Mouse (Mus musculus): ENCODE data around the gene Hist1h3a. TPM values are rescaled to one million over a fixed set of nuclear protein-coding genes. Genes with fewer than 3 reads are reported as not detected.
A peak's percentile ranks its signal among the peaks of the same experiment; 100 is the strongest.

Gene Hist1h3a
- polyA plus RNA-seq, 1 experiment from 2014 or later, result 2.5 TPM

GRCm38 (mm10) chr13:23764324-23765171, 2.4 kb upstream of the Hist1h3a start:
- peak overlapping the region; percentile 53 for H3K4me3 ChIP-seq
- no peaks in the 10 kb centered on the region for H3K36me3 ChIP-seq
- ATAC-seq (ENCODE audit: low FRiP score), result no peak
- peak overlapping the region; percentile 89; the same call in 1 of the 2 replicates for H3K27ac ChIP-seq
- H3K4me1 ChIP-seq (replicated peaks), result peaks cover 28% of the 10 kb centered on the region
- peak overlapping the region; percentile 79 for H3K9ac ChIP-seq
- no peaks in the 10 kb centered on the region for H3K27me3 ChIP-seq
- 36% methylated on average over 12 of the region's 12 CpGs for WGBS
- peak overlapping the region; percentile 94 for H3K4me2 ChIP-seq
- no peaks in the 10 kb centered on the region for H3K9me3 ChIP-seq

- peak within 1 kb of the TSS; percentile 94 for H3K4me2 ChIP-seq
- peak within 1 kb of the TSS; percentile 89 for H3K27ac ChIP-seq
- H3K27me3 ChIP-seq, result no peaks in the 10 kb centered on the region
- H3K9me3 ChIP-seq, result no peaks in the 10 kb centered on the region
- 3% methylated on average over 34 of the region's 34 CpGs for WGBS
- peak; percentile 69 for ATAC-seq (ENCODE audit: low FRiP score)
- peaks cover 28% of the 10 kb centered on the region for H3K4me1 ChIP-seq (replicated peaks)
- no peaks in the 10 kb centered on the region for H3K36me3 ChIP-seq
- peak within 1 kb of the TSS; percentile 79 for H3K9ac ChIP-seq
- H3K4me3 ChIP-seq, result peak within 1 kb of the TSS; percentile 53
Measured at GRCm38 (mm10) chr13:23763586-23764323, 1.6 kb upstream of the Hist1h3a start, which contains the start of gene Hist1h1a. Hist1h1a (plus strand) TSS chr13:23763666.

- Histone ChIP-seq H3K4me3 (peak overlapping the region; percentile 53), H3K4me1 (replicated peaks) (peaks cover 28% of the 10 kb centered on the region), H3K9ac (no peak overlapping the region; the same call in 1 of the 2 replicates), H3K36me3 (no peaks in the 10 kb centered on the region), H3K4me2 (peak overlapping the region; percentile 94), H3K27me3 (no peaks in the 10 kb centered on the region), H3K9me3 (no peaks in the 10 kb centered on the region), H3K27ac (peak overlapping the region; percentile 89)
- WGBS, result 0% methylated on average over 10 of the region's 10 CpGs
- ATAC-seq (ENCODE audit: low FRiP score), result no peak
Measured at GRCm38 (mm10) chr13:23763242-23763585, 1.0 kb upstream of the Hist1h3a start.

- H3K4me3 ChIP-seq, result peak within 1 kb of the TSS; percentile 53
- ATAC-seq (ENCODE audit: low FRiP score), result peak; percentile 84
- 0% methylated on average over 69 of the region's 72 CpGs for WGBS
- no peaks in the 10 kb centered on the region for H3K9me3 ChIP-seq
- no peaks in the 10 kb centered on the region for H3K36me3 ChIP-seq
- peaks cover 33% of the 10 kb centered on the region for H3K4me1 ChIP-seq (replicated peaks)
- peak within 1 kb of the TSS; percentile 89 for H3K27ac ChIP-seq
- H3K9ac ChIP-seq, result peak within 1 kb of the TSS; percentile 71
- no peaks in the 10 kb centered on the region for H3K27me3 ChIP-seq
- H3K4me2 ChIP-seq, result peak within 1 kb of the TSS; percentile 94
Measured at GRCm38 (mm10) chr13:23760972-23761864, 968 bp downstream of the Hist1h3a start, which contains the start of gene Hist1h4a. Hist1h4a (minus strand) TSS chr13:23761230.

- no peaks in the 10 kb centered on the region for H3K27me3 ChIP-seq
- peak overlapping the region; percentile 89 for H3K27ac ChIP-seq
- H3K36me3 ChIP-seq, result no peaks in the 10 kb centered on the region
- peak; percentile 33; the same call in 1 of the 2 replicates for ATAC-seq (ENCODE audit: low FRiP score)
- peak overlapping the region; percentile 53 for H3K4me3 ChIP-seq
- WGBS, result 2% methylated on average over 22 of the region's 27 CpGs
- peaks cover 33% of the 10 kb centered on the region for H3K4me1 ChIP-seq (replicated peaks)
- peak overlapping the region; percentile 71 for H3K9ac ChIP-seq
- no peaks in the 10 kb centered on the region for H3K9me3 ChIP-seq
- peak overlapping the region; percentile 94 for H3K4me2 ChIP-seq
Measured at GRCm38 (mm10) chr13:23760240-23760971, 1.8 kb downstream of the Hist1h3a start.

GRCm38 (mm10) chr13:23759916-23760239, 2.3 kb downstream of the Hist1h3a start:
- Histone ChIP-seq H3K4me1 (replicated peaks) (peaks cover 33% of the 10 kb centered on the region), H3K4me3 (peak overlapping the region; percentile 53; the same call in 1 of the 2 replicates), H3K27me3 (no peaks in the 10 kb centered on the region), H3K4me2 (peak overlapping the region; percentile 94), H3K9me3 (no peaks in the 10 kb centered on the region), H3K27ac (no peak overlapping the region; the same call in 1 of the 2 replicates), H3K36me3 (no peaks in the 10 kb centered on the region), H3K9ac (no peak overlapping the region)
- no peak for ATAC-seq (ENCODE audit: low FRiP score)
- WGBS, result 67% methylated on average over 1 of the region's 1 CpGs

GRCm38 (mm10) chr13:23759251-23759771, 2.9 kb downstream of the Hist1h3a start:
- no peaks in the 10 kb centered on the region for H3K36me3 ChIP-seq
- H3K9ac ChIP-seq, result no peak overlapping the region
- H3K27me3 ChIP-seq, result no peaks in the 10 kb centered on the region
- whole genome bisulfite sequencing, result 60% methylated on average over 3 of the region's 3 CpGs
- no peaks in the 10 kb centered on the region for H3K9me3 ChIP-seq
- no peak overlapping the region for H3K27ac ChIP-seq
- ATAC-seq (ENCODE audit: low FRiP score), result no peak
- no peak overlapping the region for H3K4me3 ChIP-seq
- H3K4me1 ChIP-seq (replicated peaks), result peaks cover 31% of the 10 kb centered on the region
- H3K4me2 ChIP-seq, result no peak overlapping the region

GRCm38 (mm10) chr13:23757921-23758320, 4.3 kb downstream of the Hist1h3a start:
- Histone ChIP-seq H3K27ac (no peak overlapping the region), H3K27me3 (no peaks in the 10 kb centered on the region), H3K4me3 (no peak overlapping the region), H3K9ac (no peak overlapping the region), H3K4me2 (no peak overlapping the region), H3K9me3 (no peaks in the 10 kb centered on the region), H3K36me3 (no peaks in the 10 kb centered on the region), H3K4me1 (replicated peaks) (peaks cover 20% of the 10 kb centered on the region)
- WGBS, result 46% methylated on average over 3 of the region's 3 CpGs
- no peak for ATAC-seq (ENCODE audit: low FRiP score)

GRCm38 (mm10) chr13:23757211-23757773, 4.9 kb downstream of the Hist1h3a start:
- ATAC-seq (ENCODE audit: low FRiP score), result peak; percentile 25
- Histone ChIP-seq H3K27me3 (no peaks in the 10 kb centered on the region), H3K27ac (peak overlapping the region; percentile 87), H3K4me1 (replicated peaks) (peaks cover 23% of the 10 kb centered on the region), H3K36me3 (no peaks in the 10 kb centered on the region), H3K4me2 (peak overlapping the region; percentile 66), H3K9me3 (no peaks in the 10 kb centered on the region), H3K9ac (peak overlapping the region; percentile 69), H3K4me3 (peak overlapping the region; percentile 39)
- under 1% methylated on average over 21 of the region's 23 CpGs for WGBS

- ATAC-seq (ENCODE audit: low FRiP score), result peak; percentile 74
- no peaks in the 10 kb centered on the region for H3K9me3 ChIP-seq
- peak within 1 kb of the TSS; percentile 66 for H3K4me2 ChIP-seq
- peak within 1 kb of the TSS; percentile 87 for H3K27ac ChIP-seq
- peaks cover 22% of the 10 kb centered on the region for H3K4me1 ChIP-seq (replicated peaks)
- no peaks in the 10 kb centered on the region for H3K27me3 ChIP-seq
- WGBS, result 0% methylated on average over 19 of the region's 22 CpGs
- no peaks in the 10 kb centered on the region for H3K36me3 ChIP-seq
- peak within 1 kb of the TSS; percentile 39 for H3K4me3 ChIP-seq
- H3K9ac ChIP-seq, result peak within 1 kb of the TSS; percentile 69
Measured at GRCm38 (mm10) chr13:23756790-23757189, 5.4 kb downstream of the Hist1h3a start, which contains the start of gene Hist1h4b. Hist1h4b (plus strand) TSS chr13:23757013.

GRCm38 (mm10) chr13:23755000-23755399, 7.2 kb downstream of the Hist1h3a start:
- H3K4me3 ChIP-seq, result no peak overlapping the region
- H3K4me1 ChIP-seq (replicated peaks), result peaks cover 11% of the 10 kb centered on the region
- no peak overlapping the region for H3K4me2 ChIP-seq
- no peak for ATAC-seq (ENCODE audit: low FRiP score)
- H3K27me3 ChIP-seq, result no peaks in the 10 kb centered on the region
- no peak overlapping the region for H3K9ac ChIP-seq
- H3K27ac ChIP-seq, result no peak overlapping the region
- no peaks in the 10 kb centered on the region for H3K36me3 ChIP-seq
- no peaks in the 10 kb centered on the region for H3K9me3 ChIP-seq
